Mouse (Mus musculus) embryo, embryonic 10 days (tissue): ENCODE measurements at regions not wholly inside any gene's neighbourhood (a gene's known extent, or its start where the extent isn't known, plus 50 kb on each side); places are given as distances from the start of the nearest gene placed in this dataset.

Source experiments
- DNase-seq: peaks from one replicate; pipeline ENCODE4 v3.0.0-alpha.2; 2015; ENCODE audit warnings: low spot score

DNA sequence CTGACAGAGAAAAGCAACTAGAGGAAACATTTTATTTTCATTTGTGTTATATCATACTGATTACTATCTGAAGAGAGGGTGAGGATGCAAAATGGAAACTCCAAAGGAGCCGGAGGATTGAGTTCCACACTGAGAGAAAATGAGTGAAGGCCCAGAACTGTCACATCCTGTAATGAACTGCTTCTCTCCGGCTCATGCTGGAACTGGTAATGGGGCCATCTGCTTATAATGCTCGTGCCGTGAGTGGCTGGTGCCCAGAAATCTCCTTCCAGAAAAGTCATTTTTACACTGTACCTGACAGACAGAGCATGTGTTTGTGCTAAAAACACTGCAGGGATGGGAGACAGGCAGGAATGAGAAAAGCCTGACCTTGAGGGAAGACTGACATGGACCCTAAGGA, 483.5 kb upstream of the Pkdcc start:
- DNase-seq: no peak

- DNase-seq: no peak
Observed at GRCm38 (mm10) chr17:82742445-82742844, 472.6 kb upstream of the Pkdcc start.

DNA sequence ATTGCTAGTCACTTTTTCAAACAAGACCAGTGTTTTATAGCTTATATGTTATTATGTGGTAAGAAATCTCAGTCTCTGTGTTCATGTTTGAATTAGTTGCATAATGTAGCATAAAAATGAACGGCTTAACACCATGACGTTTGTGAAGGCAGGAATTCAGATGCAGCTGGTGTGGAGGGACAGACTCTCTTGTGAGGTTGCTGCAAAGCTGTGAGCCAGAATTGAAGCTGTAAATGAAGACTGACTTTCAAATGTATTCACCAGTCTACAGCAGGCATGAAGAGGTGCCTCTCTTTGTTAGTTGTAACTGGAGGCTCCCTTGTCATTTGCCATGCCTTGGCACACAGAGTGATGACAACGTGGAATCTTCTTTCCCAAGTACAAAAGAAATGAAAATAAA, 457.7 kb upstream of the Pkdcc start:
- no peak for DNase-seq

- DNase-seq: no peak
Observed at GRCm38 (mm10) chr17:82779096-82779495, 436.0 kb upstream of the Pkdcc start.

DNA sequence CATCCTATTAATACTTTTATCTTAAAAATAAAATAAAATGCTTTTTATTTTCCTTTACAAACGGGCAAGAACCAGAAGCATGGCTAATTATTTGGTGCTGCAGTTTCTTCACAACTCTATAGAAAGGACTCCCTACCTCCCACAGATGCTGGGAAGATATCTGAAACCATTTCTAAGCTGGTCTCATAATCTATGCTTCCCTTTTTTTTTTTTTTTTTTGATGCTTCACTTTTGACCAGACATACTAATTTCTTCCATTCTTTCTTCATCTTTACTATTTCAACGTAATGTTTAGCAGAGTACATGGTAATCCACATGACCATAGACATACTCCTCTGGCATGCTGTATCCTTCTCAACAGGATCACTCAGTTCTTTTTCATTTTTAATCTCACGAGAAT, 393.0 kb upstream of the Pkdcc start:
- no peak for DNase-seq

GRCm38 (mm10) chr17:82824057-82824456, 391.0 kb upstream of the Pkdcc start:
- no peak for DNase-seq

- DNase-seq: no peak
Observed at GRCm38 (mm10) chr17:82824619-82825018, 390.5 kb upstream of the Pkdcc start.

GRCm38 (mm10) chr17:82827170-82827569, 387.9 kb upstream of the Pkdcc start:
- DNase-seq: no peak

GRCm38 (mm10) chr17:82827841-82828240, 387.3 kb upstream of the Pkdcc start:
- DNase-seq: no peak

- DNase-seq: no peak
Observed at GRCm38 (mm10) chr17:82828434-82828997, 386.6 kb upstream of the Pkdcc start.

GRCm38 (mm10) chr17:82829415-82829814, 385.7 kb upstream of the Pkdcc start:
- DNase-seq: no peak

- DNase-seq: no peak
Observed at GRCm38 (mm10) chr17:82834177-82834576, 380.9 kb upstream of the Pkdcc start.

DNA sequence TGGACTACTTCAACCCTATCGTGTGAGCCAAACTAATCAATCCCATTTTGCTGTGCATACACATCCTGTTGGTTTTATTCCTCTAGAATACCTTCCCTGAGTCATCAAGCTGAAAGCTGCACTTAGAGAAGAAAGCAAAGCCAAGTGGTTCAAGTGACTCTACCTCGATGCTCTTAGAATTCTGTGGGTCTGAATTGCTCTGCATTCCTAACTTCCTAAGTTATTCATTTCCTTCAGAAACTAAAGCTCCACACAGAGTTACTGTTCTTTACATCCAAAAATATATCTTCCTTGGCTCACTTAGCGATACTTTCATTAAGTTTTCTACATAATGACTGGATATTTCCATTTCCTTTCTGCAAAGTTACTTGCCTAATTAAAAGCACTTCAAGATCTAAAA, 379.0 kb upstream of the Pkdcc start:
- DNase-seq: no peak

DNA sequence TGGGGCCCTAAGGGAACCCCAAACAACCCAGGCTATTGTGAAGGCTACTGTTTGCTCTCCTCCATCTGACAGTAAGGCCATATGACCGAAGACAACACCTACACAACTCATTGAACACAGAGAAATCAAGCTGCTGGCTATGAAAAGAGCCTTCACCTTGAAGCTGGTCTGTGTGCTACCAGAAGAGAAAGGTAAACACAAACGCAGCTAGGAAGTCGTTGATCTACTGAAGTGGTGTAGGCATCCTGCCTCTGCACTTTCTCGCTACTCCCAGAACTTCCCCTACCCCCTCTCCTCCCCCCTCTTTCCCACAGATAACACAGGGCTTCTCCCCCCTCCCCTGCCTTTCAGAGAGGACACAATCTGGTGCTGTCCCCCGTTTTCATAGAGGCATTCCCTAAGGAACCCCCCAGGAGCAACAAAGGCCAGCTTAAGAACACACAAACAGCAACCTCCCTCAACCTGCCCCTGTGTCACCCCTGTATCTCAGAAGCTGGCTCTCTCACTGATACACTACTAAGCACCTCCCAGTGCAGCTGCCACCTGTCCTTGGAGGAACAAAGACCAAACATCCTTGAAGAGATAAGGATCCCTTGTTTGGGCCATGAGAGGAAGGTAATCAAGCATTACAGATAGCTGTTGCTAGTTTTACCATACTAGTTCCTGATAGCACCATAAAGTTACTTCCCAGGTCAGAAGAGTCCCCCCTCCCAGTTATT, 368.2 kb upstream of the Pkdcc start:
- DNase-seq: no peak

GRCm38 (mm10) chr17:82857199-82858147, 357.6 kb upstream of the Pkdcc start:
- peak; percentile 95 for DNase-seq

DNA sequence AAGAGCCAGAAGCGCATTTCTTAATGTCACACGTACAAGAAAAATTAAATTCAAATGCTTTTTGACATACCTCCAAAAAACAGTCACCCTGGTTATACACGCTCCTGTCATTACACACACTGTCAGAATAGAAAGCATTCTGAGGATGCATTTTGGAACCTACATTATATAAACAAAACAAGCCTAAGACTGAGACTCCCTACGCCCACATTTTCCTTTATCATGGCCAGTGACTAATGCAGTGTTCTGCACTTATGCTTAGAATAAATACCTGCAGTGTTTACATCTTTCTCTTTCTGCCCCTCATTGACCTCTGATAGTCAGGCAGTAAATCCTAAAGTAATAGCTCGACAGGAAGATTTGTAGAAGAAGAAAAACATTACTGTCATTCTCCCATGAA, 354.7 kb upstream of the Pkdcc start:
- DNase-seq: no peak

GRCm38 (mm10) chr17:82860966-82861365, 354.1 kb upstream of the Pkdcc start:
- no peak for DNase-seq

GRCm38 (mm10) chr17:82877131-82877530, 338.0 kb upstream of the Pkdcc start:
- no peak for DNase-seq

DNA sequence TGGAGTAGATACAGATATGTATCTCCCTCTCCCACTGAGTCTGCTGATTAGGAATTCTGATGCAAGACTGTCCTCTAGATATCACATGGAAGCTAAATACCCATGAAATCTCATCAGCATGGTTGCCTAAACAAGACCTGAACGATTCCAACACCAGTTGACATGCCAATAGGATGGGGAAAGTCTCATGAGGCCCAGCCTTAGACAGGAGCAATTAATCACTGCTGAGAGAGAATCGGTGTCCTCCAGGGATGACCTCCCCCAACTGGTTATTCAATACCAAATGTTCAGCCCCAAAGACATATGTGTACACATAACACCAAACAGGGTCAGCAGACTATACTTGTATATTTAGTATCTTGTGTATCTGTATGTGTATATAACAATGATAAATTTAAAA, 314.5 kb upstream of the Pkdcc start:
- peak; percentile 62 for DNase-seq

DNA sequence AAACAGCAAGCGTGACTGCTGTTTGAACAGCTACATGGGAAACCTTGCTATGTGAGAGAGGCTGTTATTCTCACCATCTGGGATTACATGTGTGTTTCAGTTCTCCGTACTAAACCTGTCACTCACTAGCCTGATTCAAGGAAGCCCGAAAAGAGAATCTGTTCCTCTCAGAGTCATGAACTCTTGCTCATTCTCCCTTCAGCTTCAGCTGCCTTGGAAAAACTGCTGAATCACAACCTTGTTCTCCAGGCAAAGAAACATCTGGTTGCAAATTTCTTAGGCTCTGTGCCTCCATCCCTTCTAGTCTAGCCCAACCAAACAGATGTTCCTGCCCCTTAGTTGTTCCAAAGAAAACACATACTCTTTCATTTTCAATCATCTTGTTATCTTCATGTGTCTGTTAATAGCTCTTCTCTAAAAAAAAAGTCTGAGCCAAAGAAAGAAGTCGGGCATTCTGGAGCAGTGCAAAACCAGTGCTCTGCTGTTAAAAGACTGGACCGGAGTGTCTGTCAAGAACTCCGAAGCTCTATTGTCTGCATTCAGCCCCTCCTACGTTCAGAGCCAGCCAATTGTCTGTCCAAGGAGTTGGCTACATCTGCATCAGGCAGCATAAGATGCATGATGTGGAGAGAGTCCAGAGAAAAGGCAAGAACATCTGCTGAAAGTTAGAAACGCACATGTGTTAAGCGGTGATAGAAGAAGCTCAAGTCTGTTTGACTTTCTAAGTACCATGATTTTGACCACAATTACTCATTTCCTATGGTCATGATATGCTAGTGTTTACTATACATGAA, 313.8 kb upstream of the Pkdcc start:
- DNase-seq: no peak

DNA sequence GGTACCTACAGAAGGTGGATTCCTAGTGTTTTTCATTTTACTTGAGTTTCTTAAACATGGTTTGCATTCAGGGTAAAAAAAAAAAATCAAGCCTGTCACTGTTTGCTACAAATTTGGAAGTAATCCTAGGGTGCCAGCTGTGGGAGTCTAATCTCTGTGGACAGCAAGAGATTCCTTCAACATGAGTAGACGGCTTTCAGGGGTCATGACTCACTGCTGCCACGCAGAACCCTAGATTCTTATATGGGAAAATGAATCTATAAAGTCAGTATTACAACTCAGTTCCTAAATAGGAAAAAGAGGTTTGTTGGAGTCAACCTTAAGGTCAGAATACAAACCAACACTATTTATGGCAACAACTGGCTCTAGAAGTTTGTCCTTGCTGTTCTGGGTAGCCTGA, 310.1 kb upstream of the Pkdcc start:
- no peak for DNase-seq

DNA sequence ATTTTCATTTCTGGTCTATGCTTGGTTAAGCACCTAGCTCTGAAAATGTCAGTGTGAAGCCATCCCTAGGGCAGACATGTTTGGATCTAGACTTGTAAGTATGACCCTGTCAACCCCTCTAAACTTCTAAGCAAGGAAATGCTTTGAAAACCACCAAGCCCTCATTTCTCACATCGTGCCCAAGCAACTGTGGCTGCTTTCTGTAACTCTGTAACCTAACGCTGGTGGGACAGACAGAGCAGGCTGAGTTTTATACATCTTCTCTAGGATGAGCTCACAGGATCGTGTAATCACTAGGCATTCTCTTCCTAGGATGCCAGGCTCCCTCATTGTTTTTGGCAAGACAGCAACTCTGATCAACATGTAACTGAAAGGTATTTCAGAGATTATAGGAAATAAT, 309.6 kb upstream of the Pkdcc start:
- no peak for DNase-seq
